Mouse (Mus musculus): ENCODE results near the gene She.

The She gene

GRCm38 (mm10) chr3:89885766-89886165 is 54.6 kb downstream of the She start:
- no peak for DNase-seq (ENCODE audit: low spot score)

- DNase-seq (ENCODE audit: low spot score), result no peak
These were observed 56.5 kb downstream of the She start for GRCm38 (mm10) chr3:89887582-89888230.

GRCm38 (mm10) chr3:89889841-89890430 is 58.8 kb downstream of the She start:
- no peak for DNase-seq (ENCODE audit: low spot score)

GRCm38 (mm10) chr3:89891696-89892095 is 60.5 kb downstream of the She start:
- no peak for DNase-seq (ENCODE audit: low spot score)

GRCm38 (mm10) chr3:89892517-89893106 is 61.4 kb downstream of the She start:
- no peak for DNase-seq (ENCODE audit: low spot score)

- no peak for DNase-seq (ENCODE audit: low spot score)
These were observed 65.4 kb downstream of the She start for GRCm38 (mm10) chr3:89896571-89896970.

GRCm38 (mm10) chr3:89897204-89897796 is 66.1 kb downstream of the She start:
- no peak for DNase-seq (ENCODE audit: low spot score)

GRCm38 (mm10) chr3:89898011-89898410 is 66.8 kb downstream of the She start:
- no peak for DNase-seq (ENCODE audit: low spot score)

- DNase-seq (ENCODE audit: low spot score), result no peak
These were observed 67.8 kb downstream of the She start for GRCm38 (mm10) chr3:89898870-89899510.

- no peak for DNase-seq (ENCODE audit: low spot score)
These were observed 68.3 kb downstream of the She start for GRCm38 (mm10) chr3:89899511-89899908.

- DNase-seq (ENCODE audit: low spot score), result no peak
These were observed 76.7 kb downstream of the She start for GRCm38 (mm10) chr3:89907846-89908245.

All from layer of hippocampus, adult 9-10 months (tissue).